Mouse (Mus musculus): ENCODE measurements at regions not wholly inside any gene's neighbourhood (a gene's known extent, or its start where the extent isn't known, plus 50 kb on each side); places are given as distances from the start of the nearest gene placed in this dataset.
A peak's percentile ranks its signal among the peaks of the same experiment; 100 is the strongest.

- DNase-seq (ENCODE audit: low spot score in 2 of 2) = no peak
Measured at GRCm38 (mm10) chr1:120667776-120668175, 65.6 kb downstream of the En1 start.

GRCm38 (mm10) chr1:120683532-120684245 lies 81.5 kb downstream of the En1 start:
- DNase-seq (ENCODE audit: low spot score in 2 of 2) = no peak

- DNase-seq (ENCODE audit: low spot score in 2 of 2) = no peak
Measured at GRCm38 (mm10) chr1:120685650-120686244, 83.5 kb downstream of the En1 start.

- DNase-seq (ENCODE audit: low spot score in 2 of 2) = no peak
Measured at GRCm38 (mm10) chr1:120691571-120691970, 89.4 kb downstream of the En1 start.

GRCm38 (mm10) chr1:120698189-120698588 lies 96.0 kb downstream of the En1 start:
- no peak for DNase-seq (ENCODE audit: low spot score in 2 of 2)

- DNase-seq (ENCODE audit: low spot score in 2 of 2) = no peak
Measured at GRCm38 (mm10) chr1:120704201-120704600, 102.0 kb downstream of the En1 start.

GRCm38 (mm10) chr1:120706011-120706410 lies 103.8 kb downstream of the En1 start:
- no peak for DNase-seq (ENCODE audit: low spot score in 2 of 2)

- DNase-seq (ENCODE audit: low spot score in 2 of 2) = no peak
Measured at GRCm38 (mm10) chr1:120708511-120708910, 106.3 kb downstream of the En1 start.

- no peak for DNase-seq (ENCODE audit: low spot score in 2 of 2)
Measured at GRCm38 (mm10) chr1:120715105-120715877, 113.1 kb downstream of the En1 start.

GRCm38 (mm10) chr1:120726777-120727176 lies 124.6 kb downstream of the En1 start:
- no peak for DNase-seq (ENCODE audit: low spot score in 2 of 2)

GRCm38 (mm10) chr1:120727427-120727826 lies 125.2 kb downstream of the En1 start:
- DNase-seq (ENCODE audit: low spot score in 2 of 2) = no peak

GRCm38 (mm10) chr1:120732003-120732402 lies 129.8 kb downstream of the En1 start:
- DNase-seq (ENCODE audit: low spot score in 2 of 2) = no peak

- no peak for DNase-seq (ENCODE audit: low spot score in 2 of 2)
Measured at GRCm38 (mm10) chr1:120733683-120734082, 131.5 kb downstream of the En1 start.

GRCm38 (mm10) chr1:120734846-120735245 lies 132.6 kb downstream of the En1 start:
- DNase-seq (ENCODE audit: low spot score in 2 of 2) = no peak

GRCm38 (mm10) chr1:120739499-120739898 lies 137.3 kb downstream of the En1 start:
- DNase-seq (ENCODE audit: low spot score in 2 of 2) = peak; percentile 67

GRCm38 (mm10) chr1:120741091-120741740 lies 139.0 kb downstream of the En1 start:
- no peak for DNase-seq (ENCODE audit: low spot score in 2 of 2)

GRCm38 (mm10) chr1:120748963-120749362 lies 146.7 kb downstream of the En1 start:
- peak; percentile 49 to 70 for DNase-seq (ENCODE audit: low spot score in 2 of 2)

GRCm38 (mm10) chr1:120753406-120753805 lies 151.2 kb downstream of the En1 start:
- no peak for DNase-seq (ENCODE audit: low spot score in 2 of 2)

GRCm38 (mm10) chr1:120754337-120754736 lies 152.1 kb downstream of the En1 start:
- no peak for DNase-seq (ENCODE audit: low spot score in 2 of 2)

- peak; percentile 66 to 75 for DNase-seq (ENCODE audit: low spot score in 2 of 2)
Measured at GRCm38 (mm10) chr1:120757283-120757821, 155.1 kb downstream of the En1 start.

GRCm38 (mm10) chr1:120758172-120758571 lies 156.0 kb downstream of the En1 start:
- DNase-seq (ENCODE audit: low spot score in 2 of 2) = peak; percentile 83 to 90

- peak; percentile 10 to 39 for DNase-seq (ENCODE audit: low spot score in 2 of 2)
Measured at GRCm38 (mm10) chr1:120758762-120759161, 156.5 kb downstream of the En1 start.
